10 mouse cellular contexts compared by ENCODE assay signal in genomic region chr3:137322304-137322703, GRCm38 (mm10). TPM values are rescaled to one million over a fixed set of nuclear protein-coding genes. Genes with fewer than 3 reads are reported as not detected.
DNase-seq lines count a peak whose midpoint lies in the region; ATAC-seq and TF ChIP-seq lines count a peak whose summit lies in the region.
"Had no signal": no experiment of that assay in that cellular context is flagged by ENCODE, and none has a peak within 500 bp of the region (broad histone marks: within the 10 kb centered on the region; RNA-seq: fewer than 3 reads in every experiment).

No protein-coding gene starts in this region.

- 49% methylated on average over 12 of the region's 12 CpGs for WGBS in hindbrain, embryonic 10.5 days
- WGBS in midbrain, embryonic 11.5 days: 70% methylated on average over 12 of the region's 12 CpGs

- DNase-seq in gastrocnemius, adult 2 months: no peak
- no peak for DNase-seq in gastrocnemius, postnatal 36 days
- DNase-seq in embryo, embryonic 10.5 days (ENCODE audit: low spot score): peak; percentile 40
- DNase-seq in hindbrain, embryonic 10.5 days (ENCODE audit: low spot score): peak; percentile 31
- no peak for DNase-seq in midbrain, embryonic 11.5 days (ENCODE audit: low spot score, missing footprints)
- DNase-seq in thymus, postnatal 25 days: no peak
- no peak for DNase-seq in frontal cortex, postnatal 36 days (ENCODE audit: low spot score in 2 of 2)

- TF ChIP-seq CTCF in gastrocnemius, adult 2 months (IDR thresholded peaks at IDR 0.05): no peak

- peaks cover 15% of the 10 kb centered on the region for H3K4me1 ChIP-seq in hindbrain, embryonic 10.5 days (replicated peaks)
- no peaks in the 10 kb centered on the region for H3K4me1 ChIP-seq in midbrain, embryonic 11.5 days (ENCODE audit: control insufficient read depth, insufficient read depth, low read length)

- H3K4me2 ChIP-seq in midbrain, embryonic 11.5 days: no peak overlapping the region
- H3K4me2 ChIP-seq: embryonic facial prominence, embryonic 13.5 days had no signal

- H3K4me3 ChIP-seq in gastrocnemius, adult 2 months: peak overlapping the region; percentile 56
- no peak overlapping the region for H3K4me3 ChIP-seq in hindbrain, embryonic 10.5 days
- no peak overlapping the region for H3K4me3 ChIP-seq in midbrain, embryonic 11.5 days (ENCODE audit: low read depth, low read length)
- H3K4me3 ChIP-seq: embryonic facial prominence, embryonic 13.5 days had no signal

- no peaks in the 10 kb centered on the region for H3K9me3 ChIP-seq in hindbrain, embryonic 10.5 days
- H3K9me3 ChIP-seq in midbrain, embryonic 11.5 days (ENCODE audit: control insufficient read depth, low read length): no peaks in the 10 kb centered on the region
- H3K9me3 ChIP-seq: embryonic facial prominence, embryonic 13.5 days; G1E had no signal

- H3K36me3 ChIP-seq in hindbrain, embryonic 10.5 days: no peaks in the 10 kb centered on the region
- H3K36me3 ChIP-seq in midbrain, embryonic 11.5 days (ENCODE audit: control insufficient read depth, insufficient read depth, low read length): no peaks in the 10 kb centered on the region
- H3K36me3 ChIP-seq: embryonic facial prominence, embryonic 13.5 days; G1E had no signal

- H3K9ac ChIP-seq in midbrain, embryonic 11.5 days (ENCODE audit: low read length): no peak overlapping the region
- H3K9ac ChIP-seq: embryonic facial prominence, embryonic 13.5 days had no signal

- intact Hi-C loops in gastrocnemius, adult 2 months (cut with DNase I): no loop called here
- intact Hi-C loops in gastrocnemius, postnatal 36 days (cut with DNase I): no loop called here

- H3K27ac ChIP-seq in gastrocnemius, adult 2 months: peak overlapping the region; percentile 74
- no peak overlapping the region for H3K27ac ChIP-seq in hindbrain, embryonic 10.5 days
- H3K27ac ChIP-seq in midbrain, embryonic 11.5 days (ENCODE audit: low read depth, low read length): no peak overlapping the region
- H3K27ac ChIP-seq: embryonic facial prominence, embryonic 13.5 days had no signal

- H3K27me3 ChIP-seq in hindbrain, embryonic 10.5 days (ENCODE audit: insufficient read depth, poor library complexity, severe bottlenecking): no peaks in the 10 kb centered on the region
- no peaks in the 10 kb centered on the region for H3K27me3 ChIP-seq in midbrain, embryonic 11.5 days (ENCODE audit: control insufficient read depth, insufficient read depth, low read length)
- H3K27me3 ChIP-seq: embryonic facial prominence, embryonic 13.5 days had no signal

- peak; percentile 88 for ATAC-seq in midbrain, embryonic 11.5 days (ENCODE audit: low FRiP score)
- no peak for ATAC-seq in megakaryocyte-erythroid progenitor cell, adult 5-6 weeks (replicated peaks; ENCODE audit: low FRiP score, low TSS enrichment, poor library complexity, severe bottlenecking)

RNA-seq across cellular contexts. Expression of gene Emcn, which starts 18.6 kb away (rescaled TPM):
- total RNA-seq in gastrocnemius, adult 2 months (2021): 10 to 100 TPM in 1 of 2 experiments, 1 to 10 TPM in 1; 7.7 to 11.9 TPM
- total RNA-seq in gastrocnemius, postnatal 36 days (2021): 10 to 100 TPM in 1 of 2 experiments, 1 to 10 TPM in 1; 7.2 to 11.3 TPM
- 20.7 and 25.0 TPM in 2 replicates for polyA plus RNA-seq in hindbrain, embryonic 10.5 days (2016; fragmentation: Nextera tagmentation; extraction: Ambion mirVana)
- 25.4 and 27.5 TPM in 2 replicates for polyA plus RNA-seq in midbrain, embryonic 11.5 days (2014; fragmentation: Nextera tagmentation; extraction: Ambion mirVana)
- 0.48 TPM in 1 of 2 replicates, not detected in the other for total RNA-seq in megakaryocyte-erythroid progenitor cell, adult 5-6 weeks (2014; fragmentation: Nextera tagmentation)
- total RNA-seq in megakaryocyte-erythroid progenitor cell, adult 5-6 weeks (2017): 0.27 TPM in 1 of 2 replicates, not detected in the other
- polyA plus RNA-seq: G1E had no signal

Comparison
In these comparisons a context has a peak if more than half of its experiments do, and no peak if none do; other contexts are left out.
1. DNase-seq: peak in embryo, embryonic 10.5 days (single experiment) and hindbrain, embryonic 10.5 days (single experiment); none in gastrocnemius, adult 2 months (single experiment), gastrocnemius, postnatal 36 days (0 of 2), midbrain, embryonic 11.5 days (single experiment), thymus, postnatal 25 days (single experiment) and frontal cortex, postnatal 36 days (0 of 2).
2. RNA of gene Emcn, which starts 18.6 kb away (total RNA-seq): 7.7 to 11.9 TPM in gastrocnemius, adult 2 months and 7.2 to 11.3 TPM in gastrocnemius, postnatal 36 days; 0.27 to 0.48 TPM in megakaryocyte-erythroid progenitor cell, adult 5-6 weeks; every median in the first group is over 4 times any median in the second.